Mouse (Mus musculus): Measurements from ENCODE around the gene Grb10. TPM values are rescaled to one million over a fixed set of nuclear protein-coding genes. Genes with fewer than 3 reads are reported as not detected.

The Grb10 gene
- polyA plus RNA-seq, 1 experiment from 2014 or later: 380 TPM

DNA sequence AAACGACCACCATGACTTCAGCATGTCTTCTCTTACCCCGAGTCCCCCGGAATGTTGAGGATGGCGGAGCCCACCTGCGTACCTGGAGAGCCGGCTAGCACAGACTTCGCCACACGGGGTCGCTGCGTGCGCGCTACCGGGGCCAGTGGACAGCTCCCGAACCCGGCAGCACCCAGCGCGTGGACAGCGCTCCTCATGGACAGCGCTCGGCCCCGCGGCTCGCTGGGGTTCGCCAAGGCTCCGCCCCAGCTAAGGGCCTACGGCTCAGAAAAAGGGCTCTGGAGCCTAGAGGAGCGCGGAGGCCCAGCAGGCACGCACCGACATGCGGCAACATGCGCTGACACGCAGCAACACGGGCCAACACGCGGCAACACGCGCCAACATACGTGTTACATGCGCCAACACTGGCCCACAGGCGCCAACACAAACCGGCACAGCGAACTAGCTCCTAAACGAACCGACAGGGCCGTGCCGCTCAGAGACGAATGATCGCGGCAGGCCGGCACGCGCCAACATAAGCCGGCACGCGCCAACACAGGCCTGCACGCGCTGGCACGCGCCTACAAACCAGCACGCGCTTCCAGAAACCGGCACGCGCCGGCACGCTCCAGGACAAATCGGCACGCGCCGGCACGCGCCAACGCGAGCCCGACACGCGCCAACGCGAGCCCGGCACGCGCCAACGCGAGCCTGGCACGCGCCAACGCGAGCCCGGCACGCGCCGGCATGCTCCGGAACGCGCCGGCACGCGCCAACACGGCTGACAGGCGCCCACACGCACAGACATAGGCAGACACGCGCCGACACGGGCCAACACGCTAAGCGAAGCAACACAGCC is 12.5 kb downstream of the Grb10 start:
- H3K4me1 ChIP-seq (ENCODE audit: control insufficient read depth, insufficient read depth, low read length): no peaks in the 10 kb centered on the region
- peak overlapping the region; percentile 36 for H3K4me2 ChIP-seq (replicated peaks; ENCODE audit: low read depth, low read length)
- no peak overlapping the region for H3K27ac ChIP-seq (ENCODE audit: low read length)
- H3K9me3 ChIP-seq (ENCODE audit: control insufficient read depth, low read depth, low read length): peaks cover 59% of the 10 kb centered on the region
- peak; percentile 87 for ATAC-seq (ENCODE audit: insufficient number of reproducible peaks, insufficient read depth, low FRiP score, low read depth)
- H3K4me3 ChIP-seq (ENCODE audit: low read depth, low read length): peak overlapping the region; percentile 15
- no peak overlapping the region for H3K9ac ChIP-seq (replicated peaks; ENCODE audit: low read depth, low read length)
- 60% methylated on average over 108 of the region's 108 CpGs for WGBS
- peaks cover 36% of the 10 kb centered on the region; the same call in 1 of the 2 replicates for H3K36me3 ChIP-seq (ENCODE audit: control insufficient read depth, insufficient read depth, low read length)
- peaks cover 59% of the 10 kb centered on the region for H3K27me3 ChIP-seq (ENCODE audit: control insufficient read depth, insufficient read depth, low read length)

DNA sequence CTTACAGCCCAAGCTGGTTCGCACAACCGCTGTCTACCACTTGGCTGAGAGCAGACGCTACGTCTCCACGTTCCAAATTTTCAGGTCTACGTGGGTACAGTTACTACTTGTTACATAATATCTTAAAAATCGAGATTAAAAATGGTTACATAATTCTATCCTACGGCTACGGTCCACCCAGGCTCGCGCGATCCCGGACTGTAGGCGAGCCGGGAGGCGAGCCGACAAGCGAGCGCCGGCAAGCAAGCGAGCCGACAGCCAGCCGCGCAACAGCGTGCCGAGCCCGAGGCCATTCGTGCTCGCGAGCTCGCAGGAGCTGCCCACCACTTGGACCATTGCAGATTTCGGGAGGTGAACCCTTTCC is 13.1 kb downstream of the Grb10 start:
- no peak overlapping the region for H3K4me3 ChIP-seq (ENCODE audit: low read depth, low read length)
- H3K27ac ChIP-seq (ENCODE audit: low read length): no peak overlapping the region
- no peaks in the 10 kb centered on the region for H3K4me1 ChIP-seq (ENCODE audit: control insufficient read depth, insufficient read depth, low read length)
- ATAC-seq (ENCODE audit: insufficient number of reproducible peaks, insufficient read depth, low FRiP score, low read depth): peak; percentile 60; the same call in 1 of the 2 replicates
- peaks cover 56% of the 10 kb centered on the region for H3K27me3 ChIP-seq (ENCODE audit: control insufficient read depth, insufficient read depth, low read length)
- peaks cover 36% of the 10 kb centered on the region; the same call in 1 of the 2 replicates for H3K36me3 ChIP-seq (ENCODE audit: control insufficient read depth, insufficient read depth, low read length)
- no peak overlapping the region for H3K9ac ChIP-seq (replicated peaks; ENCODE audit: low read depth, low read length)
- WGBS: 44% methylated on average over 32 of the region's 32 CpGs
- H3K9me3 ChIP-seq (ENCODE audit: control insufficient read depth, low read depth, low read length): peaks cover 59% of the 10 kb centered on the region
- H3K4me2 ChIP-seq (replicated peaks; ENCODE audit: low read depth, low read length): no peak overlapping the region

DNA sequence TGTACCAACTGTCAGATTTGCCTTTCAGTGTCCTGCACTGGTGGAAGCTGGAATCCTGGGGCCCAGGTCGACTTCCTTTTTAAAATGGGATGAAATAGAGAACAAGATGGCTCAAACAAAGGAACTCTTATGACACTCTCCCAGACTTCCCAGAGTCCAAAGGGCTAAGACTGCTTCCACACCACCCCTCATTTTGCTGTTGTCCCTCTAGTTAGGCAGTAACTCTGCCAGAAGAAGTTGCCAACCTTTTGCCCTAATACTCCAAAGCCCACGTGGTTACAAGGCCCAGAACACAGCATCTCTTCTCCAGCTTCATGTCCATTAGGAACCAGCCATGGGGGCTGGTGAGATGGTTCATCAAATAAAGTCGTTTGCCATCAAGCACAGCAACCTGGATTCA is 15.4 kb downstream of the Grb10 start:
- no peak overlapping the region for H3K4me2 ChIP-seq (replicated peaks; ENCODE audit: low read depth, low read length)
- H3K4me1 ChIP-seq (ENCODE audit: control insufficient read depth, insufficient read depth, low read length): no peaks in the 10 kb centered on the region
- no peak for ATAC-seq (ENCODE audit: insufficient number of reproducible peaks, insufficient read depth, low FRiP score, low read depth)
- H3K27me3 ChIP-seq (ENCODE audit: control insufficient read depth, insufficient read depth, low read length): peaks cover 48% of the 10 kb centered on the region
- no peak overlapping the region for H3K27ac ChIP-seq (ENCODE audit: low read length)
- WGBS: 46% methylated on average over 3 of the region's 3 CpGs
- peaks cover 26% of the 10 kb centered on the region; the same call in 1 of the 2 replicates for H3K36me3 ChIP-seq (ENCODE audit: control insufficient read depth, insufficient read depth, low read length)
- no peak overlapping the region for H3K9ac ChIP-seq (replicated peaks; ENCODE audit: low read depth, low read length)
- H3K9me3 ChIP-seq (ENCODE audit: control insufficient read depth, low read depth, low read length): peaks cover 47% of the 10 kb centered on the region
- H3K4me3 ChIP-seq (ENCODE audit: low read depth, low read length): no peak overlapping the region

DNA sequence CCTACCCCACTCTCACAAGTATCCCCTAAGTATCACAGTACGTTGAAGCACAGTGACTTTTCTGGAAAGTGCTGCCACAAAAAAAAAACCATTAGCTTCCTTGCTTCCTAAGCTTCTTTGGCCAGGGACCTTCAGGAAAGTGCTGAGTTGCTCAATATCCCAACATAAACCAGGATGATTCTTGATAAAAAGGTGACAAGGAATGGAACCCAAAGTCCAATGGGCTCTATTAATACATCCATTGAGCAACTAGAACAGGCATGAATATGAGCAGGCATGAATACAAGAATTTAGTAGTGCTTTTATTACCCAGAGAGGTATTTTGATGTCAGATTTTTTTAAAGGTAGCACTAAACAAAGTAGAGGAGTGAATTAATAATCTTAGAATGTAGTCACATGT is 18.8 kb downstream of the Grb10 start:
- Histone ChIP-seq H3K27ac (ENCODE audit: low read length) (no peak overlapping the region), H3K36me3 (ENCODE audit: control insufficient read depth, insufficient read depth, low read length) (peaks cover 18% of the 10 kb centered on the region; the same call in 1 of the 2 replicates), H3K27me3 (ENCODE audit: control insufficient read depth, insufficient read depth, low read length) (peaks cover 27% of the 10 kb centered on the region), H3K4me3 (ENCODE audit: low read depth, low read length) (no peak overlapping the region), H3K9ac (replicated peaks; ENCODE audit: low read depth, low read length) (no peak overlapping the region), H3K4me2 (replicated peaks; ENCODE audit: low read depth, low read length) (no peak overlapping the region), H3K9me3 (ENCODE audit: control insufficient read depth, low read depth, low read length) (peaks cover 19% of the 10 kb centered on the region; the same call in 1 of the 2 replicates), H3K4me1 (ENCODE audit: control insufficient read depth, insufficient read depth, low read length) (no peaks in the 10 kb centered on the region)
- 76% methylated on average over 1 of the region's 1 CpGs for WGBS
- no peak for ATAC-seq (ENCODE audit: insufficient number of reproducible peaks, insufficient read depth, low FRiP score, low read depth)

DNA sequence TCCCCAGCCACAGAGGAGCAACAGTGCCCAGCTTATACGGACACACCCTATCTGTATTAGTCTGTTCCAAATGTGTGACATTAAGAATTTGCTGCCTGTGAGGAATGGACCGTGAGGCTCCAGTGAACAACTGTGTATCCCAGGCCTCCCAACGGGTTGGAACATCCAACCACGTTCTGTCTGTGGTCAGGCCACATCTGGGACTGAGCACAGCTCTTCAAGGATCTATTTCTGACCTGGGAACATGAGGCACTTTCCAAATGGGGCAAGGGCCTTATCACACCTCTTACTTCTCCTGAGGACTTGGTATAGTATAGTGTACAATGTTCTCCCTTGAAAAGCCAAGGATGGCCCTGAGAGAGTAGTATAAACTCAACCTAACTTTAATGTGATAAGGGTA is 19.9 kb downstream of the Grb10 start:
- H3K4me1 ChIP-seq (ENCODE audit: control insufficient read depth, insufficient read depth, low read length): no peaks in the 10 kb centered on the region
- H3K9me3 ChIP-seq (ENCODE audit: control insufficient read depth, low read depth, low read length): peaks cover 16% of the 10 kb centered on the region; the same call in 1 of the 2 replicates
- no peak for ATAC-seq (ENCODE audit: insufficient number of reproducible peaks, insufficient read depth, low FRiP score, low read depth)
- H3K4me2 ChIP-seq (replicated peaks; ENCODE audit: low read depth, low read length): no peak overlapping the region
- H3K9ac ChIP-seq (replicated peaks; ENCODE audit: low read depth, low read length): no peak overlapping the region
- H3K36me3 ChIP-seq (ENCODE audit: control insufficient read depth, insufficient read depth, low read length): peaks cover 22% of the 10 kb centered on the region; the same call in 1 of the 2 replicates
- no peak overlapping the region for H3K27ac ChIP-seq (ENCODE audit: low read length)
- H3K4me3 ChIP-seq (ENCODE audit: low read depth, low read length): no peak overlapping the region
- peaks cover 22% of the 10 kb centered on the region for H3K27me3 ChIP-seq (ENCODE audit: control insufficient read depth, insufficient read depth, low read length)
- WGBS: 80% methylated on average over 4 of the region's 4 CpGs

DNA sequence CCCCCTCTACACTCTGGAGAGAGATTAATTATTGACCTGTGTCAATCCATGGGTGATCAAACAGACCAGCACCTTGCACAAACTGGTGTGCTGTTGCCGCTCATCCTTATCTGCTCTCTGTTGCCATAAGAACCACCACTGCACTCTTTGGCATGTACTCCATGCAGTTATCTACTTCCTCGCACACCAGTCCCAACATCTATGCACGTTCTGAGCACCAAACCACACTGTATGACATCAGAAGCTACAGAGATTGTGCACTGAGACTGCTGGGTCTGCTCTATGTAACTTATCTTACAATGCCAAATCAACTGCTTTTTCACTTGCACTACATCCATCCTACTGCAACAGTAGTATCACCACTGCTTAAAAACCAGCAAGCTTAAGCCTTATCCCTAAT is 28.4 kb downstream of the Grb10 start:
- Histone ChIP-seq H3K9ac (replicated peaks; ENCODE audit: low read depth, low read length) (no peak overlapping the region), H3K27ac (ENCODE audit: low read length) (no peak overlapping the region), H3K4me2 (replicated peaks; ENCODE audit: low read depth, low read length) (no peak overlapping the region), H3K4me3 (ENCODE audit: low read depth, low read length) (no peak overlapping the region), H3K36me3 (ENCODE audit: control insufficient read depth, insufficient read depth, low read length) (peaks cover 7% of the 10 kb centered on the region; the same call in 1 of the 2 replicates), H3K9me3 (ENCODE audit: control insufficient read depth, low read depth, low read length) (no peaks in the 10 kb centered on the region), H3K4me1 (ENCODE audit: control insufficient read depth, insufficient read depth, low read length) (no peaks in the 10 kb centered on the region), H3K27me3 (ENCODE audit: control insufficient read depth, insufficient read depth, low read length) (no peaks in the 10 kb centered on the region)
- ATAC-seq (ENCODE audit: insufficient number of reproducible peaks, insufficient read depth, low FRiP score, low read depth): no peak
- WGBS: 80% methylated on average over 3 of the region's 3 CpGs

DNA sequence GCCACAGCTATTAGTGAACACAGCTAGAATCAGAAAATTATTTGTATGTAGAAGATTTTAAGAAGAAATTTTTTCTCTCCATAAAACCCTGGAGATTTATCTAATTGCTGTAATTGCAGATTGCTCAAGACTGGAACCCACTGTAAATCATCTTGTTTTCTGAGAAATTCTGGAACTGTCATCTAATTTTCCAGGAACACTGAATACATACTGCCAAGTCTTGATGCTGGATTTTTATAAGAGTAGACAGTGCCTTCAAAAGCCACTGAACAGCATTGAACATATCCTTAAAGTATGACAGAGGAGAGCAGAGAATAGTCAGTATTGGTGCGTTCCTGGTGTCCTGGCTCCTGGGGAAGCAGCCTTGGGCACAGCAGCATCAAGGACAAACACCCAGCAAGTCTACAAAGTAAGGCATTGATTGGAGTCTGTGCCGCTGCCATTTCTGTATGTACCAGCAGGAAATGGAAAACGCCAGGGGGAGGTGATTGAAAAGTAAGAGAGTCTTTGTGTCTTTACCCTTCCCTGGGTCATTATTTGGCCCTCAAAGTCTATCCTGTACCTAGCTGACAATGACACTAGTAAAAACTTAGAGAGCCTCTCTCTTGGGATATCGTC is 38.1 kb downstream of the Grb10 start:
- 80% methylated on average over 4 of the region's 4 CpGs for WGBS
- Histone ChIP-seq H3K36me3 (ENCODE audit: control insufficient read depth, insufficient read depth, low read length) (peaks cover 6% of the 10 kb centered on the region; the same call in 1 of the 2 replicates), H3K9me3 (ENCODE audit: control insufficient read depth, low read depth, low read length) (no peaks in the 10 kb centered on the region), H3K27me3 (ENCODE audit: control insufficient read depth, insufficient read depth, low read length) (no peaks in the 10 kb centered on the region), H3K27ac (ENCODE audit: low read length) (no peak overlapping the region), H3K4me1 (ENCODE audit: control insufficient read depth, insufficient read depth, low read length) (no peaks in the 10 kb centered on the region), H3K4me3 (ENCODE audit: low read depth, low read length) (no peak overlapping the region), H3K4me2 (replicated peaks; ENCODE audit: low read depth, low read length) (no peak overlapping the region), H3K9ac (replicated peaks; ENCODE audit: low read depth, low read length) (no peak overlapping the region)
- no peak for ATAC-seq (ENCODE audit: insufficient number of reproducible peaks, insufficient read depth, low FRiP score, low read depth)

DNA sequence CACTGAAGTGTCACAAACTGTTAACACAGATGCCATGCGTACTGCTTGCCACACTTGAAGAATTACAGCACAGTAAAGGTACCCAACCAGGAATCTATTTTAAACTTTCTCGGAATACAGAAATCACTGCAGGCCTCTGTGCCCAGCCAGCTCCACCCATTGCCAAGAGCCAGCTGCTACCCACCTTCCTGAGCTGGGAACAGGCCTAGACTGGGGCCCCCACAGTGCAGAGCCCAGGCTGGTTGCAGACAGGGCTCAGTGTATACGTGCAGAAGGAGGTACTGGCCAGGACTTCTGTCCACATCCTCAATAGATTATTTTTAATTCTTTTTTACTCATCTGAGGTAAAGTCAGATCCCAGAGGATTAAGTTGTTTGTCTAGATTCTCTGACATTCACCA is 39.6 kb downstream of the Grb10 start:
- ATAC-seq (ENCODE audit: insufficient number of reproducible peaks, insufficient read depth, low FRiP score, low read depth): no peak
- Histone ChIP-seq H3K36me3 (ENCODE audit: control insufficient read depth, insufficient read depth, low read length) (peaks cover 6% of the 10 kb centered on the region; the same call in 1 of the 2 replicates), H3K9ac (replicated peaks; ENCODE audit: low read depth, low read length) (no peak overlapping the region), H3K4me3 (ENCODE audit: low read depth, low read length) (no peak overlapping the region), H3K27ac (ENCODE audit: low read length) (no peak overlapping the region), H3K4me1 (ENCODE audit: control insufficient read depth, insufficient read depth, low read length) (no peaks in the 10 kb centered on the region), H3K27me3 (ENCODE audit: control insufficient read depth, insufficient read depth, low read length) (no peaks in the 10 kb centered on the region), H3K9me3 (ENCODE audit: control insufficient read depth, low read depth, low read length) (no peaks in the 10 kb centered on the region), H3K4me2 (replicated peaks; ENCODE audit: low read depth, low read length) (no peak overlapping the region)
- WGBS: 61% methylated on average over 3 of the region's 3 CpGs

Measured in stomach, embryonic 14.5 days (tissue).